Mouse (Mus musculus) activated CD4-positive, CD25-positive, alpha-beta regulatory T cell (primary cell): ENCODE measurements around the gene Erfe. TPM values are rescaled to one million over a fixed set of nuclear protein-coding genes. Genes with fewer than 3 reads are reported as not detected.

Experiments used
- polyA plus RNA-seq, 2 experiments: library from polyadenylated mRNA; unstranded; fragments of 100-300 nt; shearing (Covaris generic); gene quantifications; one replicate each; pipeline ENCODE4 v1.2.1; 2017

The Erfe gene
- under 1 TPM in 1 of 2 experiments, not detected in 1; 0.91 TPM for polyA plus RNA-seq

DNA sequence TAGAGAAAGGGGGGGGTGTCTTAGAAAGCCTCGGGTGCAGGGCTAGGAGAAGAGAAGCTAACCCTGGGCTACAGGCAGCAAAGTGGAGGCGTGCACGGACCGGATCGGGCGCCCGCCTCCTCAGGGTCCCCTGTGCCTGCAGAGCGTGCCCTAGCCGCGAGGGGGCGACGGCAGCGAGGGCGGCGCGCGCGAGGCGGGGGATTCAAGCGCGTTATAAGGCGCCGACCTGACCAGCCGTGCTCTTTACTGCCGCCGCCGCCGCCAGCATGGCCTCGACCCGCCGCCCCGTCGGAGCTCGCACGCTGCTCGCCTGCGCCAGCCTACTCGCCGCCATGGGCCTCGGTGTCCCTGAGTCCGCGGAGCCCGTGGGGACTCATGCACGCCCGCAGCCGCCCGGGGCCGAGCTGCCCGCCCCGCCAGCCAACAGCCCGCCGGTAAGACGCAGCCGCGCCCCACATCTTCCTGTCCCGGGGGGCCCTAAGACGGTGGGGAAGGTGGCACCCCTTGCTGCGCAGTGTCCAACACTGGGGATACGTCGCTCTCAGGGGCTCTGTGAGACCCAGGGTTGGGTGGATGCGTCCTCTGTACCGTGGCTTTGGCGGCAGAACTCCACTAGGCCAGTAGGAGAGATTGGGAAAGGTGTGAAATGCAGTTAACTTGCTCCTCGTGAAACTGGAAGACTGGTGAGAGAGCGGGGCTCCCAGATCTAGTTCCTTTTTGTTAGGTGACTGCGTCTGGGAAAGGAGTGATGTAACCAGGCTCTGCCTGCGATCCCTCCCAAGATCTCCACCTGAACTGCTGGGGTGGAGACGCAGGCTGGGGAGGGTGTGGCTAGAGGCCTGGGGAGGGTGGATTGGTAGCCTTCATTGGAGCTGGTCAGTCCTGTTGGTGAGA, at the start of gene Erfe:
Erfe (plus strand) TSS at position 216 of the 894 bp plus-strand sequence.

DNA sequence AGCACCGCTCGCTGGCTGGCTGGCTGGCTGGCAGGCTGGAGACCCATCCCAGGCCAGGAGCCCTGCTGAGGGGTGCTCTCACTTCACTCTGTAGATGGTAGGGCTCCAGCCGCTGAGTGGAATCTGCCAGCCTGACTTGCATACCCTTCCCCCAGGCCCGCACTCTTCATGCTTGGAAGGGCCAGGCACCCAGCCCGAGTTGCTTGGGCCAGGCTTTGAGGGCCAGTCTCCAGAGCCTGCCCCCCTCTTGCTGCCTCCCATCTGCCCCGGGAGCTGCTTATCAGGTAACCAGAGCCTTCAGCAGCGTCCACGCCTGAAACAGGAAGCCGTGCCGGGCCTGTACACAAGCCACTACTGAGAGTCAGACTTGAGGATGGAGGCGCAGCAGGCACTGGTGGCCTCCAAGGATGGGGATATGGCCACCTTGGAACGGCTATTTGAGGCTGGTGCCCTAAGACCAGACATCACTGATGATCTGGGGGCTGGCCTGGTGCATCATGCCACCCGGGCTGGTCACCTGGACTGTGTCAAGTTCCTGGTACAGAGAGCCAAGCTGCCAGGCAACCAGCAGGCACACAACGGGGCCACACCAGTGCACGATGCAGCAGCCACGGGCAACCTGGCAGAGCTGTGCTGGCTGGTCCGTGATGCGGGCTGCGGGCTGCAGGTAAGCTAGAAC, 44.3 kb upstream of the Erfe start, which contains the start of gene Espnl:
Espnl (plus strand) TSS at position 316 of the 679 bp plus-strand sequence.

DNA sequence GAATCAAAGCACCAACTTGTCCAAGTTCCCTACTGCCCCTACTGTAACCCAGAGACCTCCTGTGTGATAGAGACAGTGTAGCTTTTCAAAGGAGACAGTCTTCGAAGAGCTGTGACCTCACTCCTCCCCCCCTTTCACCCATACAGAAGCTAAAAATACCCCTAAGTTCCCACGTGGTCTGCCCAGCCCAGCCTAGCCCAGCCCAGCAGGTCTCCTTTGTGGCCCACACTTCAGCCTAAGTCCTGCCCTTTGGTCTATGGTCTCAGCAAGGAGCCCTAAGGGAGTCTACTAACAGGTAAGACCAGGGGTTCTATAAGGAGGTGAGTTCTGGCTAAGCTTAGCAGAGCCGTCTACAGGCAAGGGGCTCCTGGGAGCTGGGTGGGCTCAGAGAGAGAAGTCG, 15.4 kb upstream of the Erfe start, which contains the start of gene Klhl30:
Klhl30 (plus strand) TSS at position 176 of the 400 bp plus-strand sequence.

DNA sequence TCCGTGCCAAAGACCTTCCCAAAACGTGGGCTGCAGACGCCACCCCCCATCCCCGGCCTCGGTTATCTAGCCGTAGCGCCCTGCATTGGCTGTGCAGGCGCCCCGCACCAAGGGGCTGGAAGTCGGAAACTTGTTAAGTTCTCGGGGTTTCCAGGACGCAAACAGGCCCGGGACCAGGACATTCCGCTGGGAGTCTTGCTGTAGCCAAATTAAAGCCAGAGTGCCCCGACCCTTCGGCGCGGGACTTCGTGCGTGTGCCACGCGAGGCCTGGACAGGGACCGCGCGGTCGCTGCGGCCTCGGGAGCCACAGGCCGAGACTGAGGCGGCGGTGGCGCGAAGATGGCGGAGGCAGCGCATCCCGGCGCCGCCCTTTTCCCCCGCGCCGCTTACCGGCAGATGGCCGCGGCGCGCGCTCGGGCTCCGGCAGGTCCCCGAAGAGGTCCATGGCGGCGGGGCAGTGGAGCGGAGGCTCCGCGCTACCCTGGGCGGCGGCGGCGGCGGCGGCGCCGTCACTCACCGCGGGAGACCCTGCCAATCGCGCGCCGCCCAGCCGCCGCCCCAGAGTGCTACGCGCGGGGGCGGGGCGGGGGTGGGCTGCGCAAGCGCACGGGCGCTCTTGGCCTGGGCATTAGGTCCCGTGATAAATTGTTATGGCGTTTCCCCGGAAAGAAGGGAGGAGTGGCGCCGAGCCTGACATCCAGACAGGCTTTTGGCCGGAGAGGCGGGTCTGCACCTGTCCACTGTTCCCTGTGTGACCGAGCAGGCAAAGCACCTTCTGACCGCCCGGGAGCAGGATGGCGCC, 32.2 kb downstream of the Erfe start, which contains the start of gene Ilkap:
Ilkap (minus strand) TSS at position 556 of the 803 bp plus-strand sequence.

DNA sequence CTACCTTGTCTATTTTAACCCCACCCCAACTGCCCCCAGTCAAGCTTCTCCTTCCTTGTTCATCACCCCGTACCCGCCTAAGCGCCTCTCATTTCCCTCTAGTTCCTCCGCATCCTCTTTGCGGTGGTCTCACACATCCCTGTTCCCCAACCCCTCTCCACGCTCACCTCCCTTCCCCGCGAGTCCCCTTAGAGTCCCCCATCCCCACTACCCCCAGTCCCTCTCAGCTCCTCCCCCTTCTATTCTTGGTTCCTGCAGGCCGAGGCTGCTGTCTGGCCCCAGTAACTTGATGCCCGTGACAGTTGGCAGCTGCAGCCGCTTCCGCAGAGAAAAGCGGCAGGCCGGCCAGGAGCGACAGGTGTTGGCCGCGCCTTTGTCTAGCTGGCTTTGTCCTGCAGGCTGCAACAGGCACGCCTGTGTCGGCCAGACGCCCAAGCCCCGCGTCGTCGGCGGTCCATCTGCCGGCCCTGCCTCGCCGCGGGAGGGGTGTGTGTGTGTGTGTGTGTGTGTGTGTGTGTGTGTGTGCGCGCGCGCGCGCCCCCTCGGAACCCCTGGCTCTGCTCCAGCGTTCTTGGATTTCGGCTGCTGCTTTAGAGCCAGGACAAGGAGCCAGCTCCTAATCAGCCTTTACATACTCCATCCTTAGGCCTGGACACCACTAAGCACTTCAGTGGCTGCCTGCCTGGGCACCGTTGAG, 47.8 kb downstream of the Erfe start, which contains the start of gene Hes6:
Hes6 (minus strand) TSS at position 141 of the 697 bp plus-strand sequence.

Other genes starting within 250 kb of the Erfe start
- gene Rbm44, start 221.3 kb upstream of the Erfe start, polyA plus RNA-seq: 1 to 10 TPM in 1 of 2 experiments, under 1 TPM in 1; 0.69 to 1.9 TPM
- gene Ramp1, start 186.6 kb upstream of the Erfe start, polyA plus RNA-seq: 10 to 100 TPM; 16.9 to 46.6 TPM
- gene Ube2f, start 116.1 kb upstream of the Erfe start, polyA plus RNA-seq: 100 to 1,000 TPM in 1 of 2 experiments, 10 to 100 TPM in 1; 75.2 to 104 TPM
- gene Scly, start 68.1 kb upstream of the Erfe start, polyA plus RNA-seq: 10 to 100 TPM; 15.0 to 41.7 TPM
- gene Espnl, start 44.4 kb upstream of the Erfe start, polyA plus RNA-seq: under 1 TPM in 1 of 2 experiments, not detected in 1; 0.02 TPM
- gene Klhl30, start 15.4 kb upstream of the Erfe start, polyA plus RNA-seq: not detected
- gene Ilkap, start 32.4 kb downstream of the Erfe start, polyA plus RNA-seq: 100 to 1,000 TPM; 116 to 150 TPM
- gene Hes6, start 47.6 kb downstream of the Erfe start, polyA plus RNA-seq: 10 to 100 TPM; 76.7 to 81.3 TPM
- gene Per2, start 92.9 kb downstream of the Erfe start, polyA plus RNA-seq: 1 to 10 TPM; 2.5 to 3.1 TPM
- gene Traf3ip1, start 128.2 kb downstream of the Erfe start, polyA plus RNA-seq: 1 to 10 TPM; 5.3 to 6.3 TPM
- gene Asb1, start 174.1 kb downstream of the Erfe start, polyA plus RNA-seq: 1 to 10 TPM; 2.3 to 8.0 TPM